Mouse (Mus musculus): Measurements from ENCODE around the gene Mall. TPM values are rescaled to one million over a fixed set of nuclear protein-coding genes. Genes with fewer than 3 reads are reported as not detected.

Gene Mall
- total RNA-seq, 4 experiments from 2014 or later: 0.37 to 0.78 (median 0.54) TPM

DNA sequence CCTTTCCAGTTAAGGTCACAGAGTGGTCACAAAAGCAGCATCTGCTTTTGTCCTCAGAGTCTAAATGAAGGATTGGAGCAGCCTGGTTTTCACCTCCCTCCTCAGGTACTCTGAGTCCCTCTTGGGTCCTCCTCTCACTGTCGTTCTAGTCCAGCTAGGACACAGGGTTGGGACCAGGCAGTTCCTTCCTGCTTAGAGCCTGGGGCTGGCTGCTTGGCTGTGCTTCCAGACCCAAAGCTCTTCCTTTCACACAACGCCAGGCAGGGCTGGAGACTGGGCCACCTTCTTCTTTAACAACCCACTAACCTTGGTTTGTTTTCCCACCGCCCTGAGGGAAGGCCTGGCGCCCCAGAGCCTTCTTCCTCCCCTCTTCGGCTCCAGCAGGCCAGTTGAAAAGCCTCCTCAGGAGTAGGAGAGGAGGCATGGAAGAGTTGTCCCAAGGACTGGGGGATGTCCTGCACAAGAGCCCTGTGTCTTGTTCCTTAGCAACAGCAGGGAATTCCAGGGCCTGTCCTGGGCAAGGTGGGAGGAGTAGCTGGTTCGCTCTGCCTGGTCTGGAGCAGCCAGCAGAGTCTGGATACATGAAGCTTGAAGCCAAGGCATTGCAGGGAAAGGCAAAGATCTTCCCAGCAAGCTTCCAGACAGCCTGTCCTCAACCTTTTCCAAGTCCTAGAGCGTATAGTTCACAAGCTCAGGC, 717 bp upstream of the Mall start:
- no peak for DNase-seq (ENCODE audit: low spot score in 2 of 2)

DNA sequence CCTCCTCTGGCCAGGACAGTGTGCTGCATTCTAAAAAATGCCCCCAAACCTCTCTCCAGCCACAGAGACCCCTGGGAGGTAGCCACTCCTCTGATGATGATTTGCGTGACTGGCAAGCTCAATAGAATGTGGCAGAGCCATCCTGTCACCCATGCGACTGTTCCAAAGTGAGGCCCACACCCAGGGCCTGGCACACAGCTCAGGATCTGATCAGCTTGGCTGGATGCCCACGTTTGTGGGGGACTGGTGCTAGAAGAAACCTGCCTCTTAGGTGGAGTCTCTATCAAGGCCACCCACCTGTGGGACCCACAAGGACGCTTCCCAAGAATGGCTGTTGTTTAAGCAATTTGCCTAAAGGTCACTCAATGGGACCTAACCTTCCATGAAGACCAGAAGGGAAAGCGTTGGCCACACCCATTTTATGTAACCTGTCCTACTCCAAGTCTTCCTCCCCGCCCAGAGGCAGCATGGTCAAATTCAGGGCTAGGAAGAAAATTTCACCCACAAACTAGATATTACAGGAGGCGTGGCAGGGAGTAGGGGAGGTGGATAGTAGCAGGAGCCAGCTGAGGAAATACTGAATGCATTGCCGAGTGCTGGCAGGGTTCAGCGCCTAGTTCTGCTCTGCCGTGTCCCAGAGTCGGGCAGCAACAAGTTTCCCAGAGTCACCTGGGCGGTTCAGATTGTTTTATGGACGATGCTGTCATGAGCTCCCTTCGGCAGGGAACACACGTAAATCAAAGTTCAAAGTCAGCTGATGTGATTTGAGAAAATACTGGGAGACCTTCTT, 876 bp downstream of the Mall start:
- no peak for DNase-seq (ENCODE audit: low spot score in 2 of 2)

DNA sequence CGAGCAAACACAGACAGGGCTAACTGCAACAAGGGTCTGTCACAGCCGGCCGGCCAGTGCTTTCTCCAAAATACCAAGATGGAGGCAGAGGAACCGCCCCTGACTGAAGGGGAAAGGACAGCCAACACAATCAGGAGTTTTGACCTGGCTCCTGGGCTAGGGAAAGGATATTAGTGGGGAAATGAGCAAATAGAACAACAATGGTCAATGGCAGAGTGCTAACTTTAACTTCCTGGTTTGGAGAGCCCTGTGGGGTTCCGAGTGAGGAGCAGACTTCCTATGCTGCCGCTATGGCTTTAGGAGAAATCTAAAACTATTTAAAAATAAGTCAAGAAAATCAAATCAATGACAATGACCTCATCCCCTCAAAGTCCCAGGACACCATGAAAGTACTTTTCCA, 1.6 kb downstream of the Mall start:
- DNase-seq (ENCODE audit: low spot score in 2 of 2): no peak

DNA sequence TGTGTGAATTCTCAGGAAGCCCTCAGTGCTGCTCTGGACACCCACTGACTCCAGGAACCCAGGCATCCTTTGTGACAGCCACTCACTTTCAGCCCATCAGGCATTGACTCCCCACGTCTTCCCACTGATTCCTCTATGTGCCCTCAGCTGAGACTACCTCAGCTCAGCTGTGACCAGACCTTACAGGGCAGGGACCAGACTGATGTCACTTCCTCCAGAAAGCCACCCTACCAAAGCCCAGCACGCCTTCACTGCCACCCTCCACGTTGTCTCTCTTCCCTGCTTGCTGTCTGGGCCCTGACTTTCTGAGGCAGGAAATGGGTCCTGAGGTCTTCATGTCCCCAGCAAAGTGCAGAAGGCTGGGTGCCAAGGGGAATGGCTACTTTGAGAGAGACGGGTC, 6.5 kb downstream of the Mall start:
- DNase-seq (ENCODE audit: low spot score in 2 of 2): no peak

DNA sequence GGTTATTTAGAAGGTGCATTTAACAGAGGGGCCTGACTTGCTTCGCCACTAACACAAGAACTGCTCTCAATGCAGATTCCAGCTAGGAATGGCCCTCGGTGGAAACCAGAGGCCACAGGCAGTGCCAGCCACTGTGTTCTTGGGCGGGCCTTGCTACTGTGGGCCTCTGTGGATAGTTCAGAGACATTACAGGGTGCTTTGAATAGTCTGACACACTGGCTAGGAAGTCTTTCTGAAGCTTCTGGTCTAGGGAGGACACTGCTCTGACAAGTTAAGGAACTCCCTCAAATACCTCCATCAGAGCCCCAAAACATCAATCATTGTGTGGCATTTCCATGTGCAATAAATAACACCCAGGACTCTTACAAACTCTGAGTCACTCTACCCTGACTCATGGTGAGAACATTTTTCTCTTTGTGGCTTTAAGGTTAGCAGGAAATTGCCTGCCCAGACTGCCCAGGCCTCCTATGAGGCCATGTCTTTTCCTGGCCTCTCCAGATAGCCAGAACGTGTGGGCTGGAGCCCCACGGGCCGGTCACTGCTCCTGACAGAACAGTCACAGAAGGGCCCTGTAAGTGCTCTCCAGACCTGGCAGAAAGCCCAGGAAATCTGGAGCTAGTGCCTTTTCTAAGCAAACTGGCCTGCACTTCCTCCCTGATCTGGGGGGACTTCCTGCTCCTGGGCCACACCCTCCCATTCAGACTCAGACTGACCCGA, 7.4 kb downstream of the Mall start:
- DNase-seq (ENCODE audit: low spot score in 2 of 2): peak; percentile 2 to 32

DNA sequence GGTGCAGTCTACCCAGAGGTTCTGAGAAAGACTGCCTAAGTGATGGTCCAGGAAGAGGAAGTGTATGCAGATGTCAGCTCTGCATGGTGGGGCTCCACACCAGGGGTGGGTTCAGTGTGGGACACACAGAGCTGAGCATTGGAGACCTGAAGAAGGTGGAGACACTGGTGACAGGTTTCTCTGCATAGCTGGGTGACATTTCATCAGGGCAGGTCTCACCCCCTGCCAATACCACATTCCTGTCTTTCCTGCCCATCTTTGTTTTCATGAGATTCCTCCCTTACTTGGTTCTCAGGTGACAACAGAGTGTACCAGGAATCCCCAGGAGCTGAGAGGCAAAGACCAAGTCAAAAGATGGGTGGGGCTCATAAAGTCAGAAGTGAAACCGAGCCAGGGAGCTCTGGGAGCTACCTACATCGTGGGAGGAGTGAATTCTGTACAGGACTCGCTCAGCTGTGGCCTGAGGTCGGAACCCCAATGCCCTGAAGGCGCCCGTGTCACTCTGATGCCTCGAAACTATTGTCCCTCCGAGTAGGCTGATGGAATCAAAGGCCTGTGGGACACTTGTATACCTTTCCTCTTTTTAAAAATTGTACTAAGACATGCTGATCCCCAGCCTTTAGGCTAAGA, 10.8 kb downstream of the Mall start:
- no peak for DNase-seq (ENCODE audit: low spot score in 2 of 2)

DNA sequence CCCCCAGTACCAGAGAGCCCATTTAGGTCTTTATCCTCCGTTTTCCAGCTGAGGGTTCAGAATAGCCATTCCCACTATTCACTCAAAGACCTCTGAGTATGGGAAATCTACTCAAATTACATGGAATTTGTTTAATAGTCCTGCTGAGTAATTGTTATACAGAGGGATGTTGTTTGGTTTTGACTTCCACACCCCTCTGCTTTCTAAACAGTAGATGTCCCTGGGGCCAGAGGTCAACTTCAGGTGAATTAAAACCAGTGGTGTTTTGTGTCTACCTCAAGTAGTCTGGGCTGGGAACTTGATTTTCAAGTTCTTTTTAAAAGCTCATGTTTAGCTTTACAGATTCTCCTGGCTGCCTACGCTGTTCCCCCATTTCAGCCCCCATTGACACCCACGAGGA, 15.0 kb downstream of the Mall start:
- no peak for DNase-seq (ENCODE audit: low spot score in 2 of 2)

DNA sequence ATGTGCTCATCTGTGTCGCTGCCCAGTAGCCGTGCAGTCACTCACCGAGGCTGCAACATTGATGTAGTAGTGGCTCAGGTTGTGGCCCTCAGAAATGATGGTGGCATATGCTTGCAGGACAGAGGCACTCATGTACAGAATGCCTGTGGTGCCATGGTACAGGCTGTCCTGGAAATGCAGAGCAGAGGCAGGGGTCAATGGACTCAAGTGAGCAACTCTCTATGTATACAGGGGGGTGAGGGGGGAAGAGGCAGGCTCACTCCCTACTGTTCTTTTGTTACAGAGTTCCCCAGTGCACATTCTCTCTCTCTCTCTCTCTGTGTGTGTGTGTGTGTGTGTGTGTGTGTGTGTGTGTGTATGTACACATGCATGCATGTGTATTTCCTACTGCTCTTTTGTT, 20.9 kb downstream of the Mall start:
- no peak for DNase-seq (ENCODE audit: low spot score in 2 of 2)

DNA sequence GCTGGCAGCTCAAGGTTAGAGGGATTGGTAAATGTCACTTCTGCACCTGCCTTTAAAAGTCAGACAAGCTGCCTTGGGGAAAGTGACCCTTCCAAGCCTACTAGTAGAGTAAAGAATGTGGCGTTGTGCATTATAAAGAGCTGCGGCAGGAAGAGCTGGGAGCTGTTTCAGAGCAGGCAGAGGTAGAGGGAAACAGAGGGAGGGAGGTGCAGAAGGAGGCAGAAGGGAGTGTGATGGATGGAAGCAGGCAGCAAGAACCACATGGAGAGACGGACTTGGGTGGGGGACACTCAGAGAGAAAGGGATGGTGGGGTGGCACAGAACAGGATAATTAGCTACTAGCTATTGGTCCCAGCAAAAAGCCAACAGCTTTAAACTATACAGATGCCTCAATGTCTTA, 21.7 kb downstream of the Mall start:
- DNase-seq (ENCODE audit: low spot score in 2 of 2): no peak

DNA sequence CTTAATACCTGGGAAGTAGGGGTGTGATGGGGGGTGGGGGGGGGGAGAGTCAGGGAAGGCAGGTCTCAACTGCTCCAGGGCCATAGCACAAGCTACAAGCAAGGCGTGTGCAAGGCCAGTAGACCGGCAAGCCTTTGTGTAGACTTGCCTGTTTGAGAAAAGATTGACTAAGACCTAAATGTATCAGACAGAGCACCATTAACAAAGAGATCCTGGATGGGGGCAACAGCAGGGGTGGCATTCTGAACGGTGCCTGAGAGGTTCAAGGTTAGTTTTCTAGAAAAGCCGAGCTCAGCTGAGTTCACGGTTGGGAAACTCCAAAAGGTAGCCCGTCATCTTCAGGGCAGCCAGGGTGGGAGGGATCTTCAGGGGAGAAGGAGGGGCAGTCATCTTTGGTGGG, 24.5 kb downstream of the Mall start:
- DNase-seq (ENCODE audit: low spot score in 2 of 2): no peak

DNA sequence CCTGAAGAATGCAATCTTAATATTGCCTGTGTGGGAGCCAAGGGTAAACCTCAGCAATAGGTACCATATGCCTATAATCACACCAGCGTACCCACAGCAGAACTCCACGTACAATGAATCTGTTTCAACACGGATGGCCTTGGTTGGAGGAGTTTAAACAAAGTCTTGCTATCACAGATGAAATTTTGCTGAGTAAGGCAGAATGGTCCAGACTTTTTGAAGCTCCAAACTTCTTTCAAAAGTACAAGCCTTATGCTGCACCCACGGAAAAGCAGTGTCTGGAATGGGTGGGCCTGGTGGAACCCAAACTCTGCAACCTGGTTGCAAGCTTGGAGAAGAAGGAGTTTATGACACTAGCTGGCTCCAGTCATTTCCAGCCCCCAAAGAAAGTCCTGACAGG, 40.5 kb downstream of the Mall start:
- no peak for DNase-seq (ENCODE audit: low spot score in 2 of 2)

DNA sequence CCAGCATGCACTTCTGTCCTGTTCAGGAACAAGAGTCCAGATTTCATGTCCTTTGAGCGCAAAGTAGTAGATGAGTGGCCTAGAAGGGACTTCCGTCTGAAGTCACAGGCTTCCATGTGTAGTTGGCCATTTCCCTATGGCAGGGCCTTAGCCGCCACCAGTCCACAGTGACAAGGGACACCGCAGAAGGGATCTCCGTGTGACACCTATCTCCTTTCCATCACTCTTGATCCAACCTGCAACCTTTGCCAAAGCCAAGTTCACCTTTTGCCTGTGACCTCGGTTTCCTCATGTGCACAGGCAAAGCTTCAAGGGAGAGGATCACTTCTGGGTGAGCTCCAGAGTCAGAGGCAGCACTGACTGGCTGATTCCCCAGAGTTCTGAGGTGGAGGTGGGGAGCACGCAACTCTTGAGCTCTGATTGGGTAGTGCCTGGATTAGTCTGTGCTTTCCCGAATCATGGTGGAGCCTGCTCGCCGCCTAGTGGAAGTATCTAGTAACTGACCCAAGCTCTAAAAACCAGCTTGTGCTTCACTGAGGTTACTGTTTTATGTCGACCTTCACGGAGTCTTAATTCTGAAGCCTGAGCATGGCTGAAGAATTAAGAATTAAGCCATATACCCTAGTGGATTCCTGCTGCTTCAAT, 45.9 kb downstream of the Mall start:
- peak; percentile 27 to 55 for DNase-seq (ENCODE audit: low spot score in 2 of 2)

DNA sequence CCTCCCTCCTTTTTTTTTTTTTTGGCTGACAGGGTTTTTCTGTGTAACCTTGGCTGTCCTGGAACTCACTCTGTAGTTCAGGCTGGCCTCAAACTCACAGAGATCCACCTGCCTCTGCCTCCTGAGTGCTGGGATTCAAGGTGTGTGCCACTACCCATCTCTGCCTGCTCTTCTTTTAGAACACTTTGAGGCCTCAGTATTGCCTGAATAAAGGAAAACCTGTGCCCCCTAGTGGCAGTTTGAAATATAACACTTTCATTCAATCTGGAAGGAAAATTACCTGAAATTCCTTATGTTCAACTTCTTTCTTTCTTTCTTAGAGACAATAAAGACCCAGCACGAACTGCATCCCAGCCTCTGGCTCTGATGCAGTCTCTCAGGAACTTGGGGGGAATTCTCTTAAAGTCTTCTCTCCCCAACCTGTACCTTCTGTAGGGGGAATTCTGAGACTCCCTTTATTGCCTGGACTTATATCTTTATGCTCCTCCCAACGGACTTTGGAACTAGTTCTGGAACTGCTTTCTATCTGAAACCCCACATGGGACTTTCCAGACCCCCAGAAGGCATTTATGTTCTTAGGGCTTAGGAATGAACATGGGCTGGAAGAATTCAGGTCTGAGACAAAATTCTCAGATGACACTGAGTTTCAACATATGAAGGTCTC, 61.8 kb downstream of the Mall start:
- DNase-seq (ENCODE audit: low spot score in 2 of 2): no peak

DNA sequence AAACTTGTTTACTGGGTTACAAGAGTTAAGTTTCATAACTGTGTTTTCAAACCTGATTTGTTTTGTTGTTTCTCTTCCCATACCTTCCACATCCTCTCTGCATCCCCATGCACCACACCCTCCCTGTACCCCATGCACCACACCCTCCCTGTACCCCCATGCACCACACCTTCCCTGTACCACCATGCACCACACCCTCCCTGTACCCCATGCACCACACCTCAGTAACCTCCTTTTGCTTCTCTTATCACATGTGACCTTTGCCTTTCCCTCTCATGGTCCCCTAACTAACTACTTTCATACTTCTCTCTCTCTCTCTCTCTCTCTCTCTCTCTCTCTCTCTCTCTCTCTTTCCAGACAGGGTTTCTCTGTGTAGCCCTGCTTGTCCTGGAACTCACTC, 62.7 kb downstream of the Mall start:
- no peak for DNase-seq (ENCODE audit: low spot score in 2 of 2)

DNA sequence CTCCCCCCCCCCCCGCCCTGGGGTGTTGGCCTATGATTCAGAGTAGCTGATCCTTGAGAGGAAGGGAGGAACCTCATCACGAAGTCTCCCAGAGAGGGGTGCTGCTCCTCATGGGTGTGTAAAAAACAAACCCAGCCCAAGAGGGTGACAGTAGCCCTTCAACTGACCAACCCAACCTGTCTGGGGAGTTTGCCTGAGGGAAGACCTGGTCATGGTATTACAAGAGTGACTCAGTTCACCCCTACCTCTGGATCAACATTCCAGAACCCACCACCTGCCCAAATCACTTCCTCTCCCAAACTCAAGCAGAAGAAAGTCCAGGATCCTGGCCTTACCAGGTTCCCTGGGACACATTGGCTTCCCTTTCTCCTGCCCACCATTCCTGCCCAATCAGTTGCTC, 67.0 kb downstream of the Mall start:
- DNase-seq (ENCODE audit: low spot score in 2 of 2): no peak

DNA sequence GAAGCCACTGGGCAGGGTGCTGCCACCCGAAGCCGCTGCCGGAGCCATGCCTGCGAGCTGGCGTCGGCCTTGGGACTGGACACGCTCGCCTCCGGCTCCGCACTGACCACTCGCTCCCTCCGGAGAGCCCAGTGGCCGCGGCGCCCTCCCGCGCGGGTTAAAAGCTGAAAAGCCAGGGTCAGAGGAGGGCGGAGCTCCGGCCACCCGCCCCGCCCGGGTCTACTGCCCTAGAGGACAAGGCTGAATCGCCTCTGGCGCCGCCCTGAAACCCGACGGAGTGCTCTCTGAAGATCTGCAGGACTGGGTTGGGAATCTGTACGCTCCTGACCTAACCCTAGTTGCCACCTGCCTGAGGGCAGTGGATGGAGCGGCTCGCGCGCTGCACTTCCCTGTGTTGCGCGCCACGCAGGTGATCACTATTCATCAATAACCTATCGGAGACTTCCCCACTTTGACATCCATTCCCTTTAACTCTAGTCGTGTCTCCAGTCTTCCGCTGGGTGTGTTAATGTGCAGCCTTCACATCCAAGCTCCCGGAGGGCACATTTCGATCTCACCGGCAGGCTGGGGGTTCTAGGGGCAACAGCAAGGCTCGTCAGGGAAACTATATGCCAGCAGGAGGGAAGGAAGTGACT, 73.5 kb downstream of the Mall start, which contains the start of gene Mal:
Gene Mal, minus strand, starts transcription at position 610 of the 635 bp plus-strand sequence.
- peak; percentile 28 to 44 for DNase-seq (ENCODE audit: low spot score in 2 of 2)

DNA sequence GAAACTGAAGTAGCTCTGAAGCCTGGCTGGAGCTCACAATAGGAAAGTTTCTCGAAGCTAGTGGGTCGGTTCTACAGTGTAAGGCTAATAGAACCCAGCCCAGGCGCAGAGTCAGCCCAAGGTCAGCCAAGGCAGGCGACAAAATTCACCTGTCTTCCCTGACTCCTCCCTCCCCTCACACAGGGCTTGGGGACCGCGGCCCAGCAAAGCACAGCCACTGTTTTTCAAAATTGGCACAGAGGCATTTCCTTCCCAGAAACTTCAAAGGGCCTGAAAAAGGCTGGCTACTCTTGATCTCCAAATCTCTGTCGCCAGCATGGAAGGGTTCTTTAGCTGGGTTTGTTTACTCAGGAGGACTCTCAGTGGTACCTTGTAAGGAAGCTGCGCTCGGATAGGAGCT, 74.3 kb downstream of the Mall start:
- no peak for DNase-seq (ENCODE audit: low spot score in 2 of 2)

DNA sequence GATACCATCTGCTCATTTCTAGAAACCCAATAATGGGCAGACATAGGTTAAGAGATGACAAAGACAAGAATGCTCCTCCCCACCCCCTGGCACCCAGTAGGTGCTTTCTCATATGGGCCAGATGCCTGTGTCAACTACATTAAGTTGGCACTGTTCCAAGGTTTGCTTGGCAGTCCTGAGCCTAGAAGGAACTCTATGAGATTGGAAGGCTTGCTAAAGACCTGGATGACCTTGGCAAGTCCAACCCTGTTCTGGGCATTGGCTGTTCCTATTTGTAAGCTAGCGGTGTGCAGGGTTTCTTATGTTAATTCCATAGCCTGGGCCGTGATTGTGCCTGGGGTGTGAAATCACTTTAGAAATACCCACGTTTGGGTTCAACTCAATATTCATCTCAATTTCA, 74.9 kb downstream of the Mall start:
- DNase-seq (ENCODE audit: low spot score in 2 of 2): no peak

Measured in left cerebral cortex, adult 8-10 months (tissue).